ENCODE assay signal across 18 mouse cellular contexts in the genomic region with DNA sequence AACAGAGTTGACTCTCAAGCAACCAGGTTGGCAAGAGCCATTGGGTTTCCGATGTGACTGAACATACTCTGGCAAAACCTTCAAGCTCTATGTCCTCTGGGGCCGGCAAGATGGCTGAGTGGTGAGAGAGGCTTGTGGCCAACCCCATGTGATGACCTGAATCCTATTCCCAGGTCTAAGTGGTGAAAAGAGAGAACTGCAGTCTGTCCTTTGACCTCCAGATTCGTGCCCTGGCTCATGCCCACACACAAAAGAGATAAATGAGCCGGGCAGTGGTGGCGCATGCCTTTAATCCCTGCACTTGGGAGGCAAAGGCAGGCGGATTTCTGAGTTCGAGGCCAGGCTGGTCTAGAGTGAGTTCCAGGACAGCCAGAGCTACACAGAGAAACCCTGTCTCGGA. TPM values are rescaled to one million over a fixed set of nuclear protein-coding genes. Genes with fewer than 3 reads are reported as not detected.
DNase-seq lines count a peak whose midpoint lies in the region; ATAC-seq and TF ChIP-seq lines count a peak whose summit lies in the region.
"Had no signal": no experiment of that assay in that cellular context is flagged by ENCODE, and none has a peak within 500 bp of the region (broad histone marks: within the 10 kb centered on the region; RNA-seq: fewer than 3 reads in every experiment).

No protein-coding gene starts in this region.

- H3K27ac ChIP-seq in kidney, adult 2 months (ENCODE audit: insufficient read depth, low read depth, low read length), result no peak overlapping the region
- H3K27ac ChIP-seq in liver, adult 2 months (replicated peaks; ENCODE audit: insufficient read depth, low read depth, low read length), result no peak overlapping the region
- no peak overlapping the region for H3K27ac ChIP-seq in liver, embryonic 12.5 days
- H3K27ac ChIP-seq in forebrain, embryonic 13.5 days, result no peak overlapping the region
- H3K27ac ChIP-seq: embryonic facial prominence, embryonic 10.5 days; embryonic facial prominence, embryonic 12.5 days had no signal

- TF ChIP-seq CTCF in kidney, adult 2 months (conservative IDR thresholded peaks at IDR 0.05; ENCODE audit: insufficient read depth, insufficient read length, low read depth, low read length), result 0 out of 2 replicates have a peak, but pooled peaks have one; percentile 6
- no peak for TF ChIP-seq CTCF in liver, adult 2 months (IDR thresholded peaks at IDR 0.05; ENCODE audit: low read depth, low read length)

- no peaks in the 10 kb centered on the region for H3K79me2 ChIP-seq in liver, adult 2 months (ENCODE audit: control insufficient read depth, insufficient read depth, low read length)

- WGBS in kidney, adult 2 months, result 76% methylated on average over 8 of the region's 8 CpGs
- WGBS in liver, adult 2 months, result 45% methylated on average over 8 of the region's 8 CpGs
- 65% methylated on average over 8 of the region's 8 CpGs for WGBS in liver, embryonic 12.5 days (ENCODE audit: insufficient replicate concordance)
- 86% methylated on average over 8 of the region's 8 CpGs for WGBS in forebrain, embryonic 13.5 days

- no peak for ATAC-seq in liver, embryonic 12.5 days
- ATAC-seq in forebrain, embryonic 13.5 days, result no peak
- ATAC-seq: activated CD4-positive, CD25-positive, alpha-beta regulatory T cell, adult 4 months; forebrain, embryonic 14.5 days; forebrain, embryonic 16.5 days had no signal

- H3K27me3 ChIP-seq in kidney, adult 2 months (replicated peaks; ENCODE audit: control insufficient read depth, insufficient read depth, low read length), result no peaks in the 10 kb centered on the region
- no peaks in the 10 kb centered on the region for H3K27me3 ChIP-seq in liver, adult 2 months (ENCODE audit: control insufficient read depth, insufficient read depth, low read length)
- peaks cover 15% of the 10 kb centered on the region; the same call in 1 of the 2 replicates for H3K27me3 ChIP-seq in liver, embryonic 12.5 days (replicated peaks)
- no peaks in the 10 kb centered on the region for H3K27me3 ChIP-seq in forebrain, embryonic 13.5 days
- H3K27me3 ChIP-seq: embryonic facial prominence, embryonic 12.5 days had no signal

- no peaks in the 10 kb centered on the region for H3K9me3 ChIP-seq in liver, embryonic 12.5 days (replicated peaks)
- no peaks in the 10 kb centered on the region for H3K9me3 ChIP-seq in forebrain, embryonic 13.5 days (replicated peaks)
- H3K9me3 ChIP-seq: embryonic facial prominence, embryonic 12.5 days had no signal

- H3K4me3 ChIP-seq in kidney, adult 2 months (ENCODE audit: insufficient read depth, low read depth, low read length), result no peak overlapping the region
- no peak overlapping the region for H3K4me3 ChIP-seq in liver, adult 2 months (ENCODE audit: insufficient read depth, low read depth, low read length)
- no peak overlapping the region for H3K4me3 ChIP-seq in liver, embryonic 12.5 days
- no peak overlapping the region for H3K4me3 ChIP-seq in forebrain, embryonic 13.5 days
- H3K4me3 ChIP-seq: embryonic facial prominence, embryonic 10.5 days; embryonic facial prominence, embryonic 12.5 days had no signal

- peaks cover 13% of the 10 kb centered on the region for H3K4me1 ChIP-seq in kidney, adult 2 months (ENCODE audit: control insufficient read depth, insufficient read depth, low read length)
- peaks cover 24% of the 10 kb centered on the region for H3K4me1 ChIP-seq in liver, adult 2 months (ENCODE audit: control insufficient read depth, insufficient read depth, low read length)
- 0 out of 2 replicates have a peak, but pooled peaks cover 4% of the 10 kb centered on the region for H3K4me1 ChIP-seq in liver, embryonic 12.5 days
- H3K4me1 ChIP-seq in forebrain, embryonic 13.5 days, result peaks cover 15% of the 10 kb centered on the region

- H3K36me3 ChIP-seq in kidney, adult 2 months (ENCODE audit: control insufficient read depth, insufficient read depth, low read length), result no peaks in the 10 kb centered on the region
- no peaks in the 10 kb centered on the region for H3K36me3 ChIP-seq in liver, adult 2 months (ENCODE audit: control insufficient read depth, insufficient read depth, low read length)
- H3K36me3 ChIP-seq in liver, embryonic 12.5 days, result no peaks in the 10 kb centered on the region
- no peaks in the 10 kb centered on the region for H3K36me3 ChIP-seq in forebrain, embryonic 13.5 days (ENCODE audit: poor library complexity, severe bottlenecking)
- H3K36me3 ChIP-seq: embryonic facial prominence, embryonic 10.5 days; embryonic facial prominence, embryonic 12.5 days had no signal

- H3K9ac ChIP-seq in liver, adult 2 months (ENCODE audit: low read depth, low read length), result no peak overlapping the region
- H3K9ac ChIP-seq in liver, embryonic 12.5 days, result no peak overlapping the region
- no peak overlapping the region for H3K9ac ChIP-seq in forebrain, embryonic 13.5 days
- H3K9ac ChIP-seq: embryonic facial prominence, embryonic 12.5 days had no signal

- no peak overlapping the region for H3K4me2 ChIP-seq in liver, embryonic 12.5 days
- no peak overlapping the region for H3K4me2 ChIP-seq in forebrain, embryonic 13.5 days
- H3K4me2 ChIP-seq: embryonic facial prominence, embryonic 12.5 days had no signal

- DNase-seq in kidney, adult 2 months, result no peak
- DNase-seq in kidney, adult 18-20 months, result no peak
- DNase-seq in liver, adult 2 months (ENCODE audit: extremely low read depth, low read depth, low spot score), result peak; percentile 66
- peak; percentile 31 for DNase-seq in R1 (ENCODE audit: low read depth, low spot score)
- DNase-seq: adrenal gland, postnatal 10 days; cerebellum, adult 11-12 months; cerebellum, adult 2 months; cerebellum, adult 9-10 months; cerebellum, postnatal 10 days; cerebellum, postnatal 25 days had no signal

- no peak for TF ChIP-seq POLR2A in kidney, adult 2 months (IDR thresholded peaks at IDR 0.05; ENCODE audit: low read depth, low read length)
- no peak for TF ChIP-seq POLR2A in liver, adult 2 months (IDR thresholded peaks at IDR 0.05; ENCODE audit: extremely low read depth, insufficient read depth, low read length)

RNA-seq across cellular contexts. Expression of a gene that starts 40.3 kb away (rescaled TPM):
- 10.1 and 11.3 TPM in 2 replicates for polyA plus RNA-seq in kidney, adult 2 months (2012; rRNA removed)
- 2.1 and 8.3 TPM in 2 replicates for total RNA-seq in liver, adult 2 months (2014; rRNA removed)
- polyA plus RNA-seq in liver, adult 2 months (2012; rRNA removed), result 1.4 and 1.8 TPM in 2 replicates
- 1.6 and 2.0 TPM in 2 replicates for polyA plus RNA-seq in liver, embryonic 12.5 days (2016; fragmentation: Nextera tagmentation; extraction: Ambion mirVana)
- polyA plus RNA-seq in forebrain, embryonic 13.5 days (2015; fragmentation: Nextera tagmentation; extraction: Ambion mirVana), result 4.9 and 5.1 TPM in 2 replicates

RNA-seq across cellular contexts. Expression of a gene that starts 44.6 kb away (rescaled TPM):
- polyA plus RNA-seq in kidney, adult 2 months (2012; rRNA removed), result 1.9 and 2.0 TPM in 2 replicates
- 0.09 and 0.13 TPM in 2 replicates for total RNA-seq in liver, adult 2 months (2014; rRNA removed)
- polyA plus RNA-seq in liver, adult 2 months (2012; rRNA removed), result 0.65 TPM in 2 replicates
- polyA plus RNA-seq in liver, embryonic 12.5 days (2016; fragmentation: Nextera tagmentation; extraction: Ambion mirVana), result 0.80 and 0.81 TPM in 2 replicates
- 14.8 and 17.6 TPM in 2 replicates for polyA plus RNA-seq in forebrain, embryonic 13.5 days (2015; fragmentation: Nextera tagmentation; extraction: Ambion mirVana)
- polyA plus RNA-seq: activated CD4-positive, CD25-positive, alpha-beta regulatory T cell, adult 4 months had no signal

RNA-seq across cellular contexts. Expression of a gene that starts 52.1 kb away (rescaled TPM):
- 8.5 and 10.1 TPM in 2 replicates for polyA plus RNA-seq in kidney, adult 2 months (2012; rRNA removed)
- 3.2 and 3.3 TPM in 2 replicates for total RNA-seq in liver, adult 2 months (2014; rRNA removed)
- polyA plus RNA-seq in liver, adult 2 months (2012; rRNA removed), result 5.5 and 6.6 TPM in 2 replicates
- polyA plus RNA-seq in liver, embryonic 12.5 days (2016; fragmentation: Nextera tagmentation; extraction: Ambion mirVana), result 23.1 and 23.6 TPM in 2 replicates
- 54.0 and 54.9 TPM in 2 replicates for polyA plus RNA-seq in forebrain, embryonic 13.5 days (2015; fragmentation: Nextera tagmentation; extraction: Ambion mirVana)

RNA-seq across cellular contexts. Expression of a gene that starts 55.3 kb away (rescaled TPM):
- 0.04 and 0.25 TPM in 2 replicates for polyA plus RNA-seq in kidney, adult 2 months (2012; rRNA removed)
- total RNA-seq in liver, adult 2 months (2014; rRNA removed), result 0.07 TPM in 1 of 2 replicates, not detected in the other
- not detected in 2 replicates for polyA plus RNA-seq in liver, adult 2 months (2012; rRNA removed)
- not detected in 2 replicates for polyA plus RNA-seq in liver, embryonic 12.5 days (2016; fragmentation: Nextera tagmentation; extraction: Ambion mirVana)
- 13.4 and 15.0 TPM in 2 replicates for polyA plus RNA-seq in forebrain, embryonic 13.5 days (2015; fragmentation: Nextera tagmentation; extraction: Ambion mirVana)
- total RNA-seq: MEL had no signal

Comparison
In these comparisons a context has a peak if more than half of its experiments do, and no peak if none do; other contexts are left out.
1. DNase-seq: peak in liver, adult 2 months (single experiment) and R1 (single experiment); none in kidney, adult 2 months (single experiment) and kidney, adult 18-20 months (single experiment).